Mouse (Mus musculus) CH12F3 (cell line): ENCODE measurements around the gene A130010J15Rik.

Experiments used
- in situ Hi-C: fragments of 300-500 bp; cut with MboI; formaldehyde crosslinking; loops from 2 replicates; pipeline ENCODE4 v1.14.3; 2020; ENCODE audit warnings: low sequenced_read_pairs

The A130010J15Rik gene

DNA sequence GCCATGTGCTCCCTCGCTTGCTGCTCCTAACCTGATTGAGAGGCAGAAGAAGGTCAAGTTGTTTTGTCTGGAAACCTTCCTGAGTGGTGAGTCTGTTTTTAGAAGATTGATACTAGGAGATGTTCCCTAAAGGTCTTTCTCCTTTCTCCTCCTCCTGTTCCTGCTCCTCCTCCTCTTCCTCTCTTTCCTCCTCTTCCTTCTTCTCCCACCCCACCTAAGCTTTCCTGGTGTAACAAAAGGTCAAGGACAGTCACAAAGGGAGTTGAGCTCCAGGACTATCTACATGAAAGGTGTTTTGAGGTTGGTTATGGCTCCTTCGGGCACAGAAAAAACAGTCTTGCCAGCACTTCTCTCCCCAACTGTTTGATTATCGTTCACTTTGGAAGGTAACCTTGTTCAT, at the start of gene A130010J15Rik:
Gene A130010J15Rik, plus strand, starts transcription at position 301 of the 400 bp plus-strand sequence.
- in situ Hi-C loops: no loop called here

DNA sequence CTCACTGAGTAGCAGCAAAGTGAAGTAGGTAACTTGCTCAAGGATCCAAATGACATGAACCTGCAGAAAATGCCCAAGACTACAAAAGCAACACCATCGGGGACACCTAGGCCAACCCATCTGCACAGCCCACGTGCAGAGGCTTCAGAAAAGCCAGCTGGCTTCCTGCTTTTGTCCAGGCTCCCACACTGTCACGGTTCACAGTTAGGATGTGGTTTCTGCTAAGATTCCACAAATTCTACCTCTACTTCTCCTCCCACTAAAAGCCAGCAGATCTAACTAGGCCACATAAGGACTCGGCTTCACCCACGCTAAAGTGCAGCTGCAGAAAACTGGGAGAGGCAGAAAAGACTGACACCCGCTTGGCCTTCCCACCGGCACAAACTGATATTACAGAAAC, 45.1 kb upstream of the A130010J15Rik start:
- in situ Hi-C loops: no loop called here

DNA sequence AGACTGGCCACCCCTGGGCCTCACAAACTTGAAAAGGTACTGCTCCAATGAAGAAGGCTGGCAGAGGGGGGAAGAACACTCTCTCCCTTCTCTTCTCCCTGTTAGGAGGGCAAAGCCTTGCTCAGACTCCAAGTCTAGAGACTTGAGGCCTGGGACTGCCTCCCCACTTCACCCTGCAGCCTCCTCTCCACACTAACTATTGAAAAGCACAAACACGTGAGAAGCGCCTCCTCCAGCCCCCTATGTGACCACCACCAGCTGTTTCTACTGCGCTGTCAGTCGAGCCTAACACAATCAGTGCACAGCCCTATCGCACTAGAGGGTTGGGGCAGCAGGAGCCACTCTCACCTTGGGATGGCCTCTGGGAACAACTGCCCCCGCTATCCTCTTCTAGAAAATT, 44.6 kb upstream of the A130010J15Rik start:
- in situ Hi-C loops: no loop called here

GRCm38 (mm10) chr1:193125835-193126234, 42.0 kb upstream of the A130010J15Rik start:
- in situ Hi-C loops: no loop called here

- in situ Hi-C loops: no loop called here
These were observed 39.8 kb upstream of the A130010J15Rik start for GRCm38 (mm10) chr1:193128055-193128454.

- in situ Hi-C loops: no loop called here
These were observed 38.5 kb upstream of the A130010J15Rik start for GRCm38 (mm10) chr1:193129321-193129720.

DNA sequence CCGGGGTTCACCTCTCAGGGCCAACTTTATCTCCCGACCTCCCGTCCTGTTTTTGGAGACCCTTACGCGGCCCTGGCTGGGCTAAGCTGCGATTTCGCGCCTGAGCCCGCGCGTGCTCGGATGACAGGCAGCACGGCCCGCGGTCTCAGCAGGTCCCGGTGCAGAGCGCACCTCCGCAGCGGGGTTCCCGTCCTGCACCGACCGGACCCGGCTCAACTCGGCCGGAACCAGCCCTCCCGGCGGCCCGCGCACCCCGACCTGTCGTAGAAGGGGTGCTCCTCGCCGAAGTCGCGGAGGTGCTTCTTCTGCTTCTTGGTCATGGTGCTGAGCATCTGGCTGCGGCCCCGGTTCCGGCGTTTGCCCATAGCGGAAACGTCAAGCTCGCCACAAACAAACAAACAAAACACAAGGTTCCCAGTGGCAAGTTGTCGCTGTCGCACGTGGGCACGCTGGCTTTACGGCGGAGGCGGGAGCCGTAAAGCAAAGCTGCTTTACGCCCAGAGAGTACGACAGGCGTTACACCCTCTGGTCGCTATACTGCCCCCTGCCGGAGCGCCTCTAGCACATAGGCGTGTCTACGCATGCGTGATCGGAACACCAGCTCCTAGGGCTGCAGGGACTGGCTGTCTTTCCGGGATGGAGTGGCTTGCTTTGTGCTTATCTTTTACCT, 37.9 kb upstream of the A130010J15Rik start, which contains the start of gene Diexf:
Gene Diexf, minus strand, starts transcription at position 487 of the 670 bp plus-strand sequence.
- in situ Hi-C loops: no loop called here

GRCm38 (mm10) chr1:193130456-193130825, 37.4 kb upstream of the A130010J15Rik start:
- in situ Hi-C loops: no loop called here

DNA sequence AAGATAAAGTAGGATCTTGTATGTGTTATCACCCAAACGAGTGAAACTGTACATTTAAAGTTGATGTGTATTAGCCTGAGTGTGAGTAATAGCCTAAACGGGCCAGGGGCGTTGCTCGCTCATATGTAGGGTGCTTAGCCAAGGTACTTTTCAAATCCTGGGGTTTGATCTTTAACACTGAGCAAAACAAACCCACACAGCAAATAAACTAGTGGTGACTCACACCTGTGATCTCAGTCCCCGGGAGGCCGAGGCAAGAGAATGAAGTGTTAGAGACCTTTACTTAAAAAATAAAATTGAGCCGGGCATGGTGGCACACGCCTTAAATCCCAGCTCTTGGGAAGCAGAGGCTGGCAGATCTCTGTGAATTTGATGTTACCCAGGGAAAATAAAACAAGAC, 37.0 kb upstream of the A130010J15Rik start:
- in situ Hi-C loops: no loop called here

GRCm38 (mm10) chr1:193131311-193131948, 36.4 kb upstream of the A130010J15Rik start:
- in situ Hi-C loops: no loop called here

GRCm38 (mm10) chr1:193132385-193132784, 35.5 kb upstream of the A130010J15Rik start:
- in situ Hi-C loops: no loop called here

- in situ Hi-C loops: no loop called here
These were observed 34.1 kb upstream of the A130010J15Rik start for GRCm38 (mm10) chr1:193133726-193134125.

- in situ Hi-C loops: no loop called here
These were observed 29.8 kb upstream of the A130010J15Rik start for GRCm38 (mm10) chr1:193138087-193138486.

DNA sequence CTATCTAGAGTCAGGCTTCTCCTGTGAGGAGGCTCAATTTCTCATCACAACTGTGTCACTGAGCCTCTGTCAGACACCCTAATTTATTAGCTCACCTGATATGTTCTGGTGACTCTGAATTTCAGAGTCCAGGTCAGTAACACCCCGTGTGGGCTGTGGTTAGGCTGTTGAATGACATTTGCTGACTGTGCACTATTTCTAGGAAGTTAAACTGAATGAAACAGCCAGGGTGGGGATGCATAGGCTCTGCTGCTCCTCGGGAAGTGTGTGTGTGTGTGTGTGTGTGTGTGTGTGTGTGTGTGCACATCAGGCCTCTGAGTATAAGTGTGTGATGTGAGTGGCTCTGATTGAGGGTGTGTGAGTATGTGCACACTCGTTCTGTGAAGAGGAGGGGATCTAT, 29.2 kb upstream of the A130010J15Rik start:
- in situ Hi-C loops: no loop called here

- in situ Hi-C loops: no loop called here
These were observed 26.7 kb upstream of the A130010J15Rik start for GRCm38 (mm10) chr1:193141118-193141517.

- in situ Hi-C loops: no loop called here
These were observed 25.3 kb upstream of the A130010J15Rik start for GRCm38 (mm10) chr1:193142517-193143062.

- in situ Hi-C loops: no loop called here
These were observed 23.3 kb upstream of the A130010J15Rik start for GRCm38 (mm10) chr1:193144516-193144915.

DNA sequence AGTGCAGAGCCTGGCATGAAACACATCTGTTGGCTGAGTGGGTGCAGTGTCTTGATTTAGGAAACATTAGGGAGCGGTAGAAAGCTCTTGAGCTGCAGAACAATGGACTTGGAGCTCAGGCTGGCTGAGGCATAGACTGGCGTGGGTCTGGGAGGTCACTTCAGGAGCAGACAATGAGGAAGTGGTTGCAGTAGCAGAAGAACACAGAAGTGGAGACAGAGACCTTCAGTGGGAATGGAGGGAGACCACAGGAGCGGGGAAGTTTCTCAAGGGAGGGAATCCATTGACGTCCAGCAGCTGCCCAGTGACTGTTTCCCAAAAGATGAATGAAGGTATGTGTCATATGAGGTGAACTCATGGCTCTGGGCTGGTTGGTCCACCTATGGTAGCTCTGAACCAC, 22.7 kb upstream of the A130010J15Rik start:
- in situ Hi-C loops: no loop called here

DNA sequence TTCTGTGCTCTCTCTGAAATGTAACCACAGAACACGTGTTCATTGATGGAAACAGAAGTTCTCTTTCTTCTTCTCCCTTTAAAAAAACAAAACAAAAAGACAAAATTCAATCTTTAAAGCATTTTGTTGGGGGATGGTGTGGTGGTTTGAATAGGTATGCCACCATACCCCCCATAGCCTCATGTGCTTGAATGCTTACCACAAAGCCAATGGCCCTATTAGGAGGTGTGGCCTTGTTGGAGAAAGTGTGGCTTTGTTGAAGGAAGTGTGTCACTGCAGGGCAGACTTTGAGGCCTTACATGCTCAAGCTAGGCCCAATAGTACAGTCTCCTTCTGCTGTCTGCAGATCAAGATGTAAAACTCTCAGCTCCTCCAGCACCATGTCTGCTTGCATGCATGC, 21.4 kb upstream of the A130010J15Rik start:
- in situ Hi-C loops: no loop called here

DNA sequence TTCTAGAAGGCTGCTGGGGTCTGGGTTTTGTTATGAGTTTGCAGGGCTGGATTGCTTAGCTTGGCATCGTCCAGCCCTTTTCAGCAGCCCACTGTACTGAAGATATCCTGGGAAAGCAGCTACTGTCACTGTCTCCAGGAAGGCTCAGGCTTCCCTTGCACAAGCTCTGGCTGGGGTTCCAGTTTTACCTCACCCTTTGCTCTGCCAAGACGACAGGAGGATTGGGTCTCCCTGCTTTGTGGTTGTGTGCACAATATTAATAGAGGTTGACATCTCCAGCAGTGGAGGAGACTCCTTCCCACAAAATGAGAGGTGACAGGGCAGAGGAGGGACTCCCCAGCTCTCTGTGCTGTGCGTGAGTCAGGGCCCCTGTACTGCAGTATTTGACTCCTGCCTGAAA, 18.6 kb upstream of the A130010J15Rik start:
- in situ Hi-C loops: no loop called here

GRCm38 (mm10) chr1:193151134-193151533, 16.7 kb upstream of the A130010J15Rik start:
- in situ Hi-C loops: no loop called here

DNA sequence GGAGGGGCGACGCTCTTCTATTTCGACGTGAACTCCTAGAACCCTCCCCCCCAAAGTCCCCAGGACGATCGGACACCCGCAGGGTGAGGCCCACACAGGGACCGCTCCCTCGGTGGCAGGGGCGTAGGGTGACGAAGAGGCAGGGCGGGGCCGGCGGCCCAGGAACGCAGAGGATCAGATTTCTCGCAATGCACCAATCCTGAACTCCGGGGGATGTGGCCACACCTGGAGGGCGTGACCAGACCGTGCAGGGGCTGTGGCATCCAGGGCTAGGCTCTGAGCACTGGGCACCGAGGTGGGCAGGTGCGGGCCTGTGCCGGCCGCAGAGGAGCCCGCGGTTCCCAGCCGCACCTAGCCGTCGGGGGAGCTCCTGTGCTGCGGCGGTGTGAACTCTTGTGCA, 15.0 kb upstream of the A130010J15Rik start, which contains the start of gene Irf6:
Gene Irf6, plus strand, starts transcription at position 240 of the 400 bp plus-strand sequence.
- in situ Hi-C loops: no loop called here
